Mouse (Mus musculus): ENCODE measurements at regions not wholly inside any gene's neighbourhood (a gene's known extent, or its start where the extent isn't known, plus 50 kb on each side); places are given as distances from the start of the nearest gene placed in this dataset.

DNA sequence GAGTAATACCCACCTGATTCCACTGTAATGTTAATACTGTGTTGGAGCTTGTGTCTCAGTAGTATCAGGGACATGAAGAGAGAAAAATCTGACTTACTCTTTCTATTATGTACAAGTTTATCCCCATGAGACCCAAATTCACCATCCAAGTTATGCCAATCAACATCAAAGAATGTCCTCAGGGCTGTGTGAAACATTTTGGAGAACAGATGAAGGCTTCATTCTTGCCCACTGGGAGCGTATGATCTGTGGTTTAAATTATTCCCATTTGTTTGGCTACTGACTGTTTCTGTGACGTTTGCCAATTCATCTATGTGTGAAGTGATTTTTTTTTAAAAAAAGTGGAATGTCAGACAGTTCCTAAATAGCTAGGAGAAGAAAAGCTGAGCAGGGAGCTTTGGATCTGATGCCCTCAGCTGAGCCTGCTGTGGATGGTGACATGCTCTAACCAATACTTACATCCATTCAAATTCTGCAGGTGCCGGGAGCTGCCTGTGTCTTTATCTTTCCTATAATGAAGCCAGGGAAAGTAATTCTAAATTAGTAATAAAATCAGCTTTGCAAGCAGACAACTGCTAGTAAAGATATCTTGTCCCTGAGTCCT lies 173.3 kb upstream of the Pitrm1 start:
- no peak for TF ChIP-seq CTCF (IDR thresholded peaks at IDR 0.05; ENCODE audit: control insufficient read depth, insufficient read depth, insufficient replicate concordance, low read depth, low read length)
- no peak for TF ChIP-seq POLR2A (IDR thresholded peaks at IDR 0.05; ENCODE audit: control insufficient read depth, low read depth, low read length)
